Mouse (Mus musculus): ENCODE measurements around the gene Abhd11.

DNA sequence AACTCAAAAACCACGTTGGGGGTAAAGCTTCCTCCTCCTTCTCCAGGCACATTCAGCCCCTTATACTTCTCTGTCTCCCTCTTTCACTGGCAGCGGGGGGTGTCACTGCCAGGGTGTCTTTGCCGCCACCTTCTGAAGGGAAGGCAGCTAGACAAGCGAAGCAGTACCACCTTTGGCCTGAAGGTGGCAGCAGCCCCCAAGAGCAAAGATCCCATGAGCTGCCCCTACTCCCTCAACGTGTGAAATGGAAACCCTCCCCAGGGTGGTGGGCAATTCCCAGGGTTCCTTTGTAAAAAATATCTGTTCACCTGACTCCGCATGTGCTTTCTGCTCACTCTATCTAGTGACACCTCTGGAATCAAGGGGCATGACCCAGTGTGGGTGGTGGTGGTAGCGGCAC lies 6.5 kb downstream of the Abhd11 start:
- TF ChIP-seq CTCF (IDR thresholded peaks at IDR 0.05; ENCODE audit: insufficient read depth, low read length) (peak; percentile 98), POLR2A (IDR thresholded peaks at IDR 0.05; ENCODE audit: borderline replicate concordance, extremely low read depth, low read depth, low read length) (no peak)

All from lung, adult 2 months (tissue).